Mouse (Mus musculus) hindbrain, embryonic 16.5 days (tissue): ENCODE measurements around the gene Rhot2. TPM values are rescaled to one million over a fixed set of nuclear protein-coding genes. Genes with fewer than 3 reads are reported as not detected.
A peak's percentile ranks its signal among the peaks of the same experiment; 100 is the strongest.
"Not testable (repeated sequence)": the region's sequence is repeated elsewhere in the genome, so short reads cannot be mapped to it uniquely, and the experiment has no call there.

Source experiments
- ATAC-seq: fragments of 200-750 bp; cut with Nextera tagmentation; 2 replicates; pipeline ENCODE4 v1.8.0; 2017; ENCODE audit warnings: moderate TSS enrichment, moderate library complexity
- H3K27ac ChIP-seq: fragments of 300-500 bp; sonication (generic); 2 replicates; pipeline ENCODE4 v1.5.1; 2014; ENCODE audit warnings: low read depth, mild to moderate bottlenecking, control low read depth, low read length, moderate library complexity
- H3K27me3 ChIP-seq: fragments of 300-500 bp; sonication (generic); replicated peaks from 2 replicates; pipeline ENCODE4 v1.6.1; 2014; ENCODE audit warnings: low read length; ENCODE audit not compliant: control insufficient read depth, insufficient read depth
- H3K36me3 ChIP-seq: fragments of 300-500 bp; sonication (generic); 2 replicates; pipeline ENCODE4 v1.6.1; 2014; ENCODE audit warnings: mild to moderate bottlenecking, low read length, moderate library complexity, mixed read lengths; ENCODE audit not compliant: control insufficient read depth, insufficient read depth
- H3K4me1 ChIP-seq: fragments of 300-500 bp; sonication (generic); 2 replicates; pipeline ENCODE4 v1.6.1; 2014; ENCODE audit warnings: low read depth, low read length; ENCODE audit not compliant: control insufficient read depth, insufficient read depth
- H3K4me2 ChIP-seq: fragments of 300-500 bp; sonication (generic); 2 replicates; pipeline ENCODE4 v1.6.1; 2014; ENCODE audit warnings: mild to moderate bottlenecking, low read length, control low read depth, moderate library complexity
- H3K4me3 ChIP-seq: fragments of 300-500 bp; sonication (generic); 2 replicates; pipeline ENCODE4 v1.5.1; 2014; ENCODE audit warnings: mild to moderate bottlenecking, low read length, control low read depth, moderate library complexity
- H3K9ac ChIP-seq: fragments of 300-500 bp; sonication (generic); 2 replicates; pipeline ENCODE4 v1.6.1; 2014; ENCODE audit warnings: low read depth, mild to moderate bottlenecking, control low read depth, low read length, moderate library complexity
- H3K9me3 ChIP-seq: fragments of 300-500 bp; sonication (generic); 2 replicates; pipeline ENCODE4 v1.6.1; 2014; ENCODE audit warnings: mild to moderate bottlenecking, low read length, moderate library complexity; ENCODE audit not compliant: control insufficient read depth
- WGBS: fragments of 180-500 bp; shearing (Covaris S2); extraction: QIAGEN DNeasy Blood & Tissue Kit; methylation state at CpG from one replicate; pipeline ENCODE4 v1.1.7; 2014; 5-methylcytosine and 5-hydroxymethylcytosine counted together
- polyA plus RNA-seq: library from polyadenylated mRNA; unstranded; fragments of >200 nt; fragmentation: Nextera tagmentation; extraction: Ambion mirVana; gene quantifications from 2 replicates; pipeline ENCODE4 v1.2.1, GENCODE M21; 2015

Gene Rhot2
- polyA plus RNA-seq, 1 experiment from 2014 or later, result 20.3 TPM

DNA sequence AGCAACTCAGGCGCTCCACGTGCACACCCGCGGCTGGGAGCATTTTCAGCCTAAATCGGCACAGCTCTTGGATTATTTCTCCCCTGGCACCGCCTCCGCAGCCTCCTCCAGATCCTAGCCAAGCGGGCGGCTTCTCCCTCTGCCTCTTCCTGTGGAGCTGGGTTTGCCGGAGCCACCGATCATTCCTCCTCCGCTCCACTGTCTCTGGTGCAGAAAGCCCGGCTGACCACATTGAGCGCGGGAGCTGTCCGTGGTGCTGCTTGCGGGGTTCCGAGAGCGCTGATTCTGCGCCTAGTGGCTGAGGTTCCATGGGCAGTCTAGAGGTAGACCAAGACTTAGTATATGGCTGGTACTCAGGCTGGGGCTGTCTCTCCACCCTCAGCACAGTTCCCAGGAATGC lies 31.2 kb downstream of the Rhot2 start:
- ATAC-seq, result no peak
- H3K4me2 ChIP-seq, result peak overlapping the region; percentile 47
- peaks cover 14% of the 10 kb centered on the region for H3K36me3 ChIP-seq
- peaks cover 34% of the 10 kb centered on the region for H3K4me1 ChIP-seq
- WGBS, result 1% methylated on average over 20 of the region's 20 CpGs
- H3K9ac ChIP-seq, result peak overlapping the region; percentile 33
- H3K4me3 ChIP-seq, result peak overlapping the region; percentile 21; the same call in 1 of the 2 replicates
- no peak overlapping the region; the same call in 1 of the 2 replicates for H3K27ac ChIP-seq
- no peaks in the 10 kb centered on the region for H3K9me3 ChIP-seq
- H3K27me3 ChIP-seq, result no peaks in the 10 kb centered on the region

DNA sequence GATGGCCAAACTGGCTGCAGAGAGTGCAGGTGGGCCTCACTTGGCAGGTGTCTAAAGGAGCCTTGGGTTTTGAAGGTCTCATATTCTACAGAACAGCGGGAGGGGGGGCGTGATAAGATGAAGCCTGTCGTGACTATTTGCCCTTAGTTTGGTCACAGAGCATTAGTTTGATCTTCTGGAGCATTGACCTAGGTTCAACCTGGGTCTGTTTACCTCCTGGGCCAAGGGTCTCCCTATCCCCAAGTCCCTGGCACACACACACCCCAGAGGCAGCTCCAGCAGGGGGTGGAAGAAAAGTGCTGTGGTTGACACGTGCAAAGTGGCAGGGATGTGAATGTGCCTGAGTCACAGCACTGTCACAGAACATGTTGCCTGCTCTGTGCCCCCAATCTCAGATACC lies 33.8 kb downstream of the Rhot2 start:
- Histone ChIP-seq H3K4me2 (peak overlapping the region; percentile 82), H3K27ac (no peak overlapping the region), H3K36me3 (no peaks in the 10 kb centered on the region), H3K4me1 (peaks cover 39% of the 10 kb centered on the region), H3K27me3 (no peaks in the 10 kb centered on the region), H3K9me3 (no peaks in the 10 kb centered on the region), H3K4me3 (no peak overlapping the region; the same call in 1 of the 2 replicates), H3K9ac (peak overlapping the region; percentile 90; the same call in 1 of the 2 replicates)
- 74% methylated on average over 4 of the region's 4 CpGs for WGBS
- ATAC-seq, result no peak

DNA sequence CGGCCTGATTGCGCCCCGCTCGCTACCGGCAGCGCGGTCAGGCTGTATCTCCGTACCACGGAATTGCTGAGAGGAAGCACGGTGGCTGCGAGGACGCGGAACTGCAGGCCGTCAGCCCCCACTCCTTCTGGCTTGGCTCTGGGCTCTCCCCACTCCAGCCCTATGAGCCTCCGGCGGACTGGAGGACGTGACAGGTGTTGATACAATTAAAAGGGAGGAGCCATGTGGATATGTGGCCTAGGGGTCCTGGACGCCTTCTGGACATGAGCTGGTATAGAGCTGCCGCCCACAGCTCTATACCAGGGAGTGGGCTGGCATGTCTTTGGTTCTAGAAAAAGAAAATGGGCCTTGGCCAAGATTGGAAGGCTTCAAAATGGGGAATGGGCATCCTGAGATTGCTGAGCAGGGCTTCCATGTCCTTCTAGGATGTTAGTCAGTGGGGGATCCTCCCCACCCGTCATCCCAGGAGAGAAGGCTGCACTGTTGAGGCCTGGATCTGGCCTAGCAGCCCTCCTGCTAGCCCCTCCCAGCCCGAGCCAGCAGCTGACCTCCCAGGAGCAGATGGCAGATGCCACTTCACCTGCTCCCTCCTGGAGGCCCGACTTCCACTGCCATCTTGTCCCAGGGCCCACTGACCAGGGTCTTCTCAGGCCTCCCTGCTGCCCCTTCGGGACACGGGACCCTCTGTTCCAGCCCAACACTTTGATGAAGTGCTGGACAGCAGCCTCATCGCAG lies 34.9 kb downstream of the Rhot2 start:
- peak overlapping the region; percentile 97 for H3K27ac ChIP-seq
- no peaks in the 10 kb centered on the region for H3K9me3 ChIP-seq
- peak; percentile 40 for ATAC-seq
- peak overlapping the region; percentile 81 for H3K4me3 ChIP-seq
- H3K4me2 ChIP-seq, result peak overlapping the region; percentile 82
- peak overlapping the region; percentile 90 for H3K9ac ChIP-seq
- no peaks in the 10 kb centered on the region for H3K36me3 ChIP-seq
- WGBS, result 5% methylated on average over 25 of the region's 25 CpGs
- no peaks in the 10 kb centered on the region for H3K27me3 ChIP-seq
- peaks cover 39% of the 10 kb centered on the region for H3K4me1 ChIP-seq

DNA sequence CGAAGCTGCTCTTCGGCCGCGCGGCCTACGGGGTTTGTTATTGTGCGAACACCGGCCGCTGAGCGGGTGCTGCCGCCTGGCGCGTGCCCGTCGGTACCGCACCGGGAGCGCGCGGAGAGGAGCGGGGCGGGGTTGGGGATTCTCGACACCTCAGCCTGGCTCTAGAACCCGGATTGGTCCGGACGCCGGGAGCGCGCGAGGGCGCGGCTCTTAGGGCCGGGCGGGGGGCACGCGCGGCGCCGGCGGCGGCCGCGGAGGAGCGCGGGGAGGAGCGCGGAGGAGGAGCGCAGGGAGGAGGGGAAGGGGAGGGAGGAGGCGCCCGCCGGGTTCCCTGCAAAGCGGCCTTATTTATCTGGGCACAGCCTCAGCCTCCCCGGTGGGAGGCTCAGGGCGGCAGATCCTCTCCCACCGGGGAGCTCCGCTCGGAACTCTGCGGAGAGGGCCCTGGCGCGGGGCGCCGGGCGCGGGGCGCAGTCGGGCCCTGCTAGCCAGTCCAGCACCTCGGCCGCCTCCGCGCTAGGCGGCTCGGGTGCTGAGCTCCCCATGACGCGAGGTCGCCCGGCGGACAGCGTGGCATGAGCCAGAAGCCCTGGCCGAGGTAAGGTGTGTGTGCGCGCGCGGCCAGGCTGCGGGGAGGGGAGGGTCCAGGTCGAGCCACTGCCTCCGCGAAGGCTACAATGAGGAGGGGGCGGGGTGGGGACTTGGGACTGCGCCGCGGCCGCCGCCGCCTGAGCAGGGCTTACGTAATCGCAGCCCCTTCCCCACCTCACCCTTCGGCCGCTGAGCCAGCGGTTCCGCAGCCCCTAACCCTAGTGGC lies 35.7 kb downstream of the Rhot2 start, which contains the start of gene Fbxl16:
Fbxl16 (plus strand) TSS at position 297 of the 817 bp plus-strand sequence.
- Histone ChIP-seq H3K36me3 (no peaks in the 10 kb centered on the region), H3K4me1 (peaks cover 39% of the 10 kb centered on the region), H3K9ac (peak within 1 kb of the TSS; percentile 90), H3K9me3 (no peaks in the 10 kb centered on the region), H3K4me3 (peak within 1 kb of the TSS; percentile 81), H3K27ac (peak within 1 kb of the TSS; percentile 97), H3K27me3 (no peaks in the 10 kb centered on the region), H3K4me2 (peak within 1 kb of the TSS; percentile 82)
- under 1% methylated on average over 80 of the region's 100 CpGs for WGBS
- ATAC-seq, result peak; percentile 90

DNA sequence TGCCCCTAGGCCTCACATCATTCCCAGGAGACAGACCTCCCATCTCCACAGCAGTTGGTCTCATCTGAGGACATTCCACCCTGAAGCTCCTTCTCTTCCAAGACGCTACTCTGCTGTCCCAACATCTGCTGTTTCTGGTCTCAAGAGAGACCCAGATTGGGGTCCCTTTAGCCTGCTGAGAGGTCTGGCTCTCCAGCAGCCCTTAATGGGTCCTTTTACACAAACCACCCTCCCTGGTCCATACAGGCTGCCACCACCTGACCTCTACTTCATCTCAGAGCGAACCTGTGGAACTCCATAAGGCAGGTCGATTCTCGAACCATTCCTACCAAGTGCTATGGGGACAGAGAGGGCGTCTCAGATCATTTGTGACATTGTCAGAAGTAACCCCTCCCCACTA lies 36.6 kb downstream of the Rhot2 start:
- 19% methylated on average over 5 of the region's 5 CpGs for WGBS
- Histone ChIP-seq H3K4me3 (peak overlapping the region; percentile 81), H3K4me1 (peaks cover 37% of the 10 kb centered on the region), H3K27me3 (no peaks in the 10 kb centered on the region), H3K36me3 (no peaks in the 10 kb centered on the region), H3K9me3 (no peaks in the 10 kb centered on the region), H3K9ac (peak overlapping the region; percentile 90), H3K4me2 (peak overlapping the region; percentile 82), H3K27ac (peak overlapping the region; percentile 97)
- peak; percentile 12; the same call in 1 of the 2 replicates for ATAC-seq

DNA sequence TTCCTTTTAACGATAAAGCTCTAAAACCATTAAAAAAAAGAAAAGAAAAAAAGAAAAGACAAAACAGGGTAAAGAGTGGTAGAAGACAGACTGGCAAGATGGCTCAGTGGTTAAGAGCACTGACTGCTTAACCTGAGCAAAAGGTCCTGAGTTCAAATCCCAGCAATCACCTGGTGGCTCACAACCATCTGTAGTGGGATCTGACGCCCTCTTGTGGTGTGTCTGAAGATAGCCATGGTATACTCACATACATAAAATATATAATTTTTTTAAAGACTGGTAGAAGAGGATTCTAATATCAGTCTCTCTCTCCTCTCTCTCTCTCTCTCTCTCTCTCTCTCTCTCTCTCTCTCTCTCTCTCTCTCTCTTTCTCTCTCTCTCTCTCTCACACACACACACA lies 37.2 kb downstream of the Rhot2 start:
- not testable (repeated sequence) for H3K36me3 ChIP-seq, H3K4me2 ChIP-seq, H3K9ac ChIP-seq, H3K27me3 ChIP-seq, ATAC-seq, H3K4me3 ChIP-seq, H3K9me3 ChIP-seq, H3K27ac ChIP-seq
- H3K4me1 ChIP-seq, result peaks cover 37% of the 10 kb centered on the region
- 46% methylated on average over 2 of the region's 2 CpGs for WGBS

DNA sequence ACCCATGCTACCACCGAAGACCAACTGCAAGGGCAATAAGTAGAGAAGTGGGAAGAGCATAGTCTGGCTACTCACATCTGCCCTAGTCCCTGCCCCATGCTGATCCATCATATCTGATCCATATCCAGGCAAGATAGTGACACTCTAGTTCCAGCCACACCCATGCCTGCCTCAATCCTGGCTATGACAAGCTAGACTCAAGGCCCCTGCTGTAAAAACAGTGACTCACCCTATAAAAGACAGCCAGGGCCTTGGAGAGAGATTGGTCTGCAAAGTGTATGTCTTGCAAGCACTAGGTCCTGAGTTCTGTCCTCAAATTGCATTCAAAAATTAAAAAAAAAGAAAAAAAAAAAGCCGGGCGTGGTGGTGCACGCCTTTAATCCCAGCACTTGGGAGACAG lies 38.1 kb downstream of the Rhot2 start:
- WGBS, result 88% methylated on average over 4 of the region's 4 CpGs
- Histone ChIP-seq H3K36me3 (no peaks in the 10 kb centered on the region), H3K4me1 (peaks cover 36% of the 10 kb centered on the region), H3K9me3 (no peaks in the 10 kb centered on the region), H3K9ac (no peak overlapping the region), H3K27me3 (no peaks in the 10 kb centered on the region), H3K27ac (no peak overlapping the region), H3K4me3 (no peak overlapping the region), H3K4me2 (no peak overlapping the region)
- ATAC-seq, result no peak

DNA sequence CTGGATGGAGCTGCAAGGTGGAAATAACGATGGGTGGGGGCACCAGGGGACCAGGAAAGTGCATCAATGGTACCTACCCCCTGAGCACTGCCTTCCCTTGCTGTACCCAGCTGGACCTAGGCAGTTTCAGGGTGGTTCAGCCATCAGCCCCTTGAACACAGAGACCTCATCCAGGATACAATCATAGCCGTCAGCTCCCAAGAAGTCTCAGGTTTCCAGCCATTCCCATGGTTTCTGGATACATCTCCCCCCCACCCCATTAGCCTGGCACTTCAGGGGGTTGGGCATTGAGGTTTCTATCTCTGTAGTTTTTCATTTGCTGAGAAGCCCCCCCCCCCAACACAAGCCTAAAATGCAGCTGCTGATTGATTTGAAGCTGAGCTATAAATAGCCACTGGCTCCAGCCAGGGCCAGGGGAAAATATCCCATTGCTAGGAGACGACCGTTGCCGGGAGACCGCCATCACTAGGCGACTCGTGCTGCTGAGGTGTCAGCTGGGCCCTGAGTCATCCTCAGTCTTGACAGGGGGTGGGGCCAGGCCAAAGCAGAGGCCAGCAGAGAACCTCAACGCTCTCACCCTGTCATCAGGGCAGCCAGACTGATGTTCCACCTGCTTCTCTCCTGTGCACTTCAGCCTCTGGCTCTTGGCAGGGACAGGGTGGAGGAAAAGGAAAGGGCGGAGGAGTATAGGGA lies 41.7 kb downstream of the Rhot2 start:
- no peaks in the 10 kb centered on the region for H3K36me3 ChIP-seq
- peaks cover 17% of the 10 kb centered on the region for H3K4me1 ChIP-seq
- peak overlapping the region; percentile 56 for H3K9ac ChIP-seq
- peak overlapping the region; percentile 25 for H3K4me2 ChIP-seq
- H3K4me3 ChIP-seq, result no peak overlapping the region
- H3K27ac ChIP-seq, result peak overlapping the region; percentile 77
- no peaks in the 10 kb centered on the region for H3K9me3 ChIP-seq
- peak; percentile 93 for ATAC-seq
- no peaks in the 10 kb centered on the region for H3K27me3 ChIP-seq
- 6% methylated on average over 10 of the region's 10 CpGs for WGBS
